ENCODE assay signal across 16 mouse cellular contexts in genomic region chr2:62670301-62670700, GRCm38 (mm10).
"Had no signal": no experiment of that assay in that cellular context is flagged by ENCODE, and none has a peak within 500 bp of the region (broad histone marks: within the 10 kb centered on the region; RNA-seq: fewer than 3 reads in every experiment).

No protein-coding gene starts in this region.

- DNase-seq: lung, postnatal 14 days; lung, postnatal 36 days; right cerebral cortex, postnatal 14 days; thymus, adult 2 months; thymus, postnatal 25 days; thymus, postnatal 4 days had no signal

- H3K27me3 ChIP-seq: lung, embryonic 15.5 days; megakaryocyte, embryonic 14.5 days; midbrain, embryonic 15.5 days; neural tube, embryonic 12.5 days; stomach, embryonic 15.5 days had no signal

- H3K4me1 ChIP-seq: lung, embryonic 15.5 days; midbrain, embryonic 13.5 days; midbrain, embryonic 15.5 days; neural tube, embryonic 12.5 days; stomach, embryonic 15.5 days had no signal

- H3K4me2 ChIP-seq: lung, embryonic 15.5 days; midbrain, embryonic 11.5 days; midbrain, embryonic 13.5 days; midbrain, embryonic 15.5 days; neural tube, embryonic 12.5 days; stomach, embryonic 15.5 days had no signal

- H3K9me3 ChIP-seq: lung, embryonic 15.5 days; megakaryocyte, embryonic 14.5 days; midbrain, embryonic 13.5 days; midbrain, embryonic 15.5 days; neural tube, embryonic 12.5 days; stomach, embryonic 15.5 days had no signal

- H3K9ac ChIP-seq: lung, embryonic 15.5 days; midbrain, embryonic 13.5 days; midbrain, embryonic 15.5 days; neural tube, embryonic 12.5 days; stomach, embryonic 15.5 days had no signal

- ATAC-seq: lung, postnatal 0 days; midbrain, embryonic 13.5 days; midbrain, embryonic 15.5 days had no signal

- H3K4me3 ChIP-seq: lung, embryonic 15.5 days; megakaryocyte, embryonic 14.5 days; midbrain, embryonic 13.5 days; midbrain, embryonic 15.5 days; neural tube, embryonic 12.5 days; stomach, embryonic 15.5 days had no signal

- H3K36me3 ChIP-seq: lung, embryonic 15.5 days; midbrain, embryonic 13.5 days; midbrain, embryonic 15.5 days; neural tube, embryonic 12.5 days; stomach, embryonic 15.5 days had no signal

- H3K27ac ChIP-seq: lung, embryonic 15.5 days; macrophage; midbrain, embryonic 13.5 days; midbrain, embryonic 15.5 days; neural tube, embryonic 12.5 days; stomach, embryonic 15.5 days; stomach, postnatal 0 days had no signal
